Mouse (Mus musculus): ENCODE measurements around the gene Rptn.

GRCm38 (mm10) chr3:93442030-93442429, 48.5 kb downstream of the Rptn start, which contains the start of gene Tchh:
- TF ChIP-seq CTCF (conservative IDR thresholded peaks at IDR 0.05; ENCODE audit: low read length) (no peak), NANOG (IDR thresholded peaks at IDR 0.05; ENCODE audit: borderline replicate concordance, low read length) (no peak), POU5F1 (IDR thresholded peaks at IDR 0.05; ENCODE audit: borderline replicate concordance, low read length) (no peak)
